Mouse (Mus musculus): Measurements from ENCODE around the gene Mical3. TPM values are rescaled to one million over a fixed set of nuclear protein-coding genes. Genes with fewer than 3 reads are reported as not detected.
A peak's percentile ranks its signal among the peaks of the same experiment; 100 is the strongest.
"Not testable (repeated sequence)": the region's sequence is repeated elsewhere in the genome, so short reads cannot be mapped to it uniquely, and the experiment has no call there.

Mical3 gene
- polyA plus RNA-seq, 1 experiment from 2014 or later: 35.2 TPM

GRCm38 (mm10) chr6:120914911-120915648 is 215.7 kb downstream of the Mical3 start:
- Histone ChIP-seq H3K27ac (replicated peaks) (no peak overlapping the region), H3K9ac (replicated peaks) (no peak overlapping the region), H3K4me1 (peaks cover 17% of the 10 kb centered on the region), H3K27me3 (replicated peaks) (no peaks in the 10 kb centered on the region), H3K4me2 (peak overlapping the region; percentile 90), H3K9me3 (replicated peaks) (no peaks in the 10 kb centered on the region), H3K4me3 (replicated peaks) (peak overlapping the region; percentile 59; the same call in 1 of the 2 replicates), H3K36me3 (no peaks in the 10 kb centered on the region)
- 44% methylated on average over 9 of the region's 9 CpGs for whole genome bisulfite sequencing
- no peak for ATAC-seq (ENCODE audit: low FRiP score)

- no peaks in the 10 kb centered on the region for H3K36me3 ChIP-seq
- H3K9me3 ChIP-seq (replicated peaks): no peaks in the 10 kb centered on the region
- no peak overlapping the region for H3K4me3 ChIP-seq (replicated peaks)
- no peak overlapping the region for H3K27ac ChIP-seq (replicated peaks)
- WGBS: 92% methylated on average over 4 of the region's 4 CpGs
- no peaks in the 10 kb centered on the region for H3K27me3 ChIP-seq (replicated peaks)
- H3K4me2 ChIP-seq: no peak overlapping the region
- H3K4me1 ChIP-seq: peaks cover 17% of the 10 kb centered on the region
- no peak for ATAC-seq (ENCODE audit: low FRiP score)
- H3K9ac ChIP-seq (replicated peaks): no peak overlapping the region
Measured at GRCm38 (mm10) chr6:120914533-120914910, 216.3 kb downstream of the Mical3 start.

GRCm38 (mm10) chr6:120913783-120914182 is 217.0 kb downstream of the Mical3 start:
- no peak overlapping the region for H3K4me3 ChIP-seq (replicated peaks)
- no peak for ATAC-seq (ENCODE audit: low FRiP score)

DNA sequence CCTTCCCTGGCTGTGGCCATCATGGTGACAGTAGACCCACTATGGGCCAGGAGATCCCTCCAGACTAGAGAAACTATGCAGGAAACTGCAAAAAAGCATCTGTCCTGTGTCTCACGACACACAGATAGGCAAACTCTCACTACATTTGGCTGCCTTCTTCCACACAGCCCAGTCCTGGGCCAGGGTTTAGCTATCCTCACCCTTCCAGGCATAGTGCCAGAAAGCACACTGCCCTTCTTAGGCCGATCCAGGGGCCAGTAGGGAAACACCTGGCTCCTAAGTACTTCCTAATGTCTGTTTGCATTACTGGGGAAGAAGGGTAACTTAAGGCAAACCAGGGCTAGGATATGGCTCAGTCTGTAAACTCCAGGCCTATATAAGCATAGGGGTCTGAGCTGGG is 217.9 kb downstream of the Mical3 start:
- Histone ChIP-seq H3K9ac (replicated peaks) (no peak overlapping the region), H3K27ac (replicated peaks) (no peak overlapping the region), H3K4me1 (peaks cover 17% of the 10 kb centered on the region), H3K27me3 (replicated peaks) (no peaks in the 10 kb centered on the region), H3K9me3 (replicated peaks) (no peaks in the 10 kb centered on the region), H3K4me2 (no peak overlapping the region), H3K36me3 (no peaks in the 10 kb centered on the region), H3K4me3 (replicated peaks) (no peak overlapping the region)
- WGBS: 77% methylated on average over 2 of the region's 2 CpGs
- ATAC-seq (ENCODE audit: low FRiP score): no peak

More at GRCm38 (mm10) chr6:120913783-120914182, 217.0 kb downstream of the Mical3 start:
- H3K9ac ChIP-seq (replicated peaks): no peak overlapping the region
- 83% methylated on average over 8 of the region's 8 CpGs for WGBS
- H3K27ac ChIP-seq (replicated peaks): no peak overlapping the region
- no peak overlapping the region for H3K4me2 ChIP-seq
- no peaks in the 10 kb centered on the region for H3K9me3 ChIP-seq (replicated peaks)
- H3K4me1 ChIP-seq: peaks cover 17% of the 10 kb centered on the region
- no peaks in the 10 kb centered on the region for H3K36me3 ChIP-seq
- H3K27me3 ChIP-seq (replicated peaks): no peaks in the 10 kb centered on the region

DNA sequence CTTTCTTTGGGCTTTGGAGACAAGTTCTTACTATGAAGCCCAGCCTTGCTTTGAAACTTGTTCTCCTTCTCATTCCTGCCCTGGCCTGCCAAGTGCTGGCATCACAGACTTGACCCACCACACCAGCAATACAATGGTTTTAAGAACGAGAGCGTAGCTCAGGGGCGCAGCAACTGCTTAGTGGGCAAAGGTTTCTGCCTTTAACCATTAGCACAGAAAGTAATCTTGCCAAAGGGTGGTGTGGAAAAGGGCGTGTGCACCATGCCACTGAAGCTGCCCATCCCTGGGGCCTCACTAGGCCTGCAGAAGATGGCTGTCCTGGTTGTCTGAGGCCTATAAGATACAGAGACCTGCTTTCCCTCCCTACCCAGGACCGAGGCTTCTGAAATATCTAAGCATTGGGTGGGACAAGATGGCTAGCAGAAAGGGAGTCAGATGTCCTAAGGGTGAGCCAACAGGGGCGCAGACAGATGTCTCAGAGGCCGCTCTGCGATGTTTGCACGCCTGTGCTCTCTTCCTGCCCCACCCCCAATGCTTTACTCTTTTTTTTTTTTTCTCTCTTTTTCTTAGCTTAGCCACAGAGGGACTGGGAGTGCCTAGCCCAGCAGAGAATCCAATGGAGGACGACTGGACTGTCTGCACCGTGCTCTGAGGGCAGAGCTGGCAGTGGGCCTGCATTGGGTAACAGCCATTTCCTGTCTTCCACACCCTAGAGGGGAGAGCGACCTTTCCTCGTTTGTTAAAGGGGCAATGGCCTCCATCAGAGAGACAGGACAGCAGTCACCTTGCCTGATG is 219.4 kb downstream of the Mical3 start:
- peaks cover 15% of the 10 kb centered on the region for H3K4me1 ChIP-seq
- H3K9ac ChIP-seq (replicated peaks): no peak overlapping the region
- H3K27me3 ChIP-seq (replicated peaks): no peaks in the 10 kb centered on the region
- no peak overlapping the region for H3K27ac ChIP-seq (replicated peaks)
- no peaks in the 10 kb centered on the region for H3K9me3 ChIP-seq (replicated peaks)
- no peak overlapping the region for H3K4me3 ChIP-seq (replicated peaks)
- ATAC-seq (ENCODE audit: low FRiP score): no peak
- no peaks in the 10 kb centered on the region for H3K36me3 ChIP-seq
- WGBS: 81% methylated on average over 13 of the region's 13 CpGs
- H3K4me2 ChIP-seq: no peak overlapping the region

GRCm38 (mm10) chr6:120909501-120909900 is 221.3 kb downstream of the Mical3 start:
- no peak overlapping the region for H3K27ac ChIP-seq (replicated peaks)
- ATAC-seq (ENCODE audit: low FRiP score): no peak
- no peaks in the 10 kb centered on the region for H3K27me3 ChIP-seq (replicated peaks)
- H3K9me3 ChIP-seq (replicated peaks): no peaks in the 10 kb centered on the region
- H3K36me3 ChIP-seq: no peaks in the 10 kb centered on the region
- H3K9ac ChIP-seq (replicated peaks): no peak overlapping the region
- no peak overlapping the region for H3K4me2 ChIP-seq
- WGBS: 92% methylated on average over 3 of the region's 3 CpGs
- no peak overlapping the region for H3K4me3 ChIP-seq (replicated peaks)
- H3K4me1 ChIP-seq: no peaks in the 10 kb centered on the region

- not testable (repeated sequence) for H3K4me3 ChIP-seq (replicated peaks); H3K4me1 ChIP-seq; H3K4me2 ChIP-seq; H3K9ac ChIP-seq (replicated peaks); ATAC-seq (ENCODE audit: low FRiP score); H3K9me3 ChIP-seq (replicated peaks); H3K36me3 ChIP-seq; H3K27me3 ChIP-seq (replicated peaks); H3K27ac ChIP-seq (replicated peaks)
- WGBS: 89% methylated on average over 10 of the region's 10 CpGs
Measured at GRCm38 (mm10) chr6:120907876-120908597, 222.8 kb downstream of the Mical3 start.

GRCm38 (mm10) chr6:120906521-120906920 is 224.3 kb downstream of the Mical3 start:
- H3K9me3 ChIP-seq (replicated peaks): no peaks in the 10 kb centered on the region
- no peaks in the 10 kb centered on the region for H3K36me3 ChIP-seq
- H3K4me1 ChIP-seq: no peaks in the 10 kb centered on the region
- H3K9ac ChIP-seq (replicated peaks): no peak overlapping the region
- no peak overlapping the region for H3K4me2 ChIP-seq
- no peak overlapping the region for H3K4me3 ChIP-seq (replicated peaks)
- no peak for ATAC-seq (ENCODE audit: low FRiP score)
- no peak overlapping the region for H3K27ac ChIP-seq (replicated peaks)
- 93% methylated on average over 6 of the region's 6 CpGs for WGBS
- H3K27me3 ChIP-seq (replicated peaks): no peaks in the 10 kb centered on the region

GRCm38 (mm10) chr6:120905111-120905510 is 225.7 kb downstream of the Mical3 start:
- no peak overlapping the region for H3K4me2 ChIP-seq
- no peaks in the 10 kb centered on the region for H3K36me3 ChIP-seq
- H3K4me1 ChIP-seq: no peaks in the 10 kb centered on the region
- no peak overlapping the region for H3K9ac ChIP-seq (replicated peaks)
- no peak overlapping the region for H3K4me3 ChIP-seq (replicated peaks)
- H3K27me3 ChIP-seq (replicated peaks): no peaks in the 10 kb centered on the region
- H3K27ac ChIP-seq (replicated peaks): no peak overlapping the region
- 80% methylated on average over 5 of the region's 5 CpGs for WGBS
- H3K9me3 ChIP-seq (replicated peaks): no peaks in the 10 kb centered on the region
- ATAC-seq (ENCODE audit: low FRiP score): no peak

DNA sequence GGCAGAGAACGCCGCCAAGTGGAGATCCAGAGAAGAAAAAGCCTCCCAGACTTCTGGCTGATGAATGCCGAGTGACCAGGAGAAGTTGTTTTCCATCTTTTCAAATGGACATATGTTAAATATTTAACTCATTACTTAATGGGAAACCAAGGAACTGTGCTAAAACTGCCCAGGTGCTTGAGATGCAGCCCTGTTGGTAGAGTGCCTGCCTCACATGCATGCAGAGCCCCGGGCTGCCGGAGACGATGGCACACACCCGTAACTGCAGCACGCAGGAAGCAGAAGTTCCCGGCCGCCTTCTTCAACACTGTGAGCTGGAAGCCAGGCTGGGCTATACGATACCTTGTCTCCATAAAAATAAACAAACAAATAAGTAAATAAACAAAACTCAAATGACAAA is 226.8 kb downstream of the Mical3 start:
- Histone ChIP-seq H3K9me3 (replicated peaks) (no peaks in the 10 kb centered on the region), H3K4me3 (replicated peaks) (no peak overlapping the region), H3K27ac (replicated peaks) (no peak overlapping the region), H3K4me1 (no peaks in the 10 kb centered on the region), H3K36me3 (no peaks in the 10 kb centered on the region), H3K4me2 (no peak overlapping the region), H3K9ac (replicated peaks) (no peak overlapping the region), H3K27me3 (replicated peaks) (no peaks in the 10 kb centered on the region)
- WGBS: 92% methylated on average over 11 of the region's 11 CpGs
- ATAC-seq (ENCODE audit: low FRiP score): no peak

DNA sequence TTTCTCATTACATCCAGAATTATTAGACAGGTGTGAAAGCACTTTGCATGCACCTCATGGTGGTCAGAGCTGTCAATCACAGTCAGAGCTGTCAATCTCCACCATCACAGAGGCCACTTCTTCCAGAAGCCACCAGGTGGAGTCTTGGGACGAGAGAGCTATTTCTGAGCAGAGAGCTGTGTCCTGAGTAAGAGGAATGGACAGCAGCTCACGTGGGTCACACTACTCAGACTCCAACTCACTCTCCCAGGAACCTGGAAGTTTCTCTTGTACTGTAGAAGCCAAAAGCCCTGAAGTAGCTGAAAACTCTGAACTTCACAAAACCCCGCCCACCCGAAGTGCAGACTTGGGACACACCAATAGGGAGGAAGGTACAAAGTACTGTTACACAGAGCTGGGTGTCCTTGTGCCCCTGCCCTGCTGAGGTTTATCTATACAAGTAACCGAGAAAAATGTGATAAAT is 227.3 kb downstream of the Mical3 start:
- no peak overlapping the region for H3K27ac ChIP-seq (replicated peaks)
- no peak overlapping the region for H3K9ac ChIP-seq (replicated peaks)
- no peaks in the 10 kb centered on the region for H3K9me3 ChIP-seq (replicated peaks)
- no peak overlapping the region for H3K4me3 ChIP-seq (replicated peaks)
- 68% methylated on average over 5 of the region's 5 CpGs for WGBS
- no peaks in the 10 kb centered on the region for H3K36me3 ChIP-seq
- H3K27me3 ChIP-seq (replicated peaks): no peaks in the 10 kb centered on the region
- H3K4me1 ChIP-seq: no peaks in the 10 kb centered on the region
- no peak for ATAC-seq (ENCODE audit: low FRiP score)
- no peak overlapping the region for H3K4me2 ChIP-seq
